ENCODE assay signal across 8 mouse cellular contexts in the genomic region with DNA sequence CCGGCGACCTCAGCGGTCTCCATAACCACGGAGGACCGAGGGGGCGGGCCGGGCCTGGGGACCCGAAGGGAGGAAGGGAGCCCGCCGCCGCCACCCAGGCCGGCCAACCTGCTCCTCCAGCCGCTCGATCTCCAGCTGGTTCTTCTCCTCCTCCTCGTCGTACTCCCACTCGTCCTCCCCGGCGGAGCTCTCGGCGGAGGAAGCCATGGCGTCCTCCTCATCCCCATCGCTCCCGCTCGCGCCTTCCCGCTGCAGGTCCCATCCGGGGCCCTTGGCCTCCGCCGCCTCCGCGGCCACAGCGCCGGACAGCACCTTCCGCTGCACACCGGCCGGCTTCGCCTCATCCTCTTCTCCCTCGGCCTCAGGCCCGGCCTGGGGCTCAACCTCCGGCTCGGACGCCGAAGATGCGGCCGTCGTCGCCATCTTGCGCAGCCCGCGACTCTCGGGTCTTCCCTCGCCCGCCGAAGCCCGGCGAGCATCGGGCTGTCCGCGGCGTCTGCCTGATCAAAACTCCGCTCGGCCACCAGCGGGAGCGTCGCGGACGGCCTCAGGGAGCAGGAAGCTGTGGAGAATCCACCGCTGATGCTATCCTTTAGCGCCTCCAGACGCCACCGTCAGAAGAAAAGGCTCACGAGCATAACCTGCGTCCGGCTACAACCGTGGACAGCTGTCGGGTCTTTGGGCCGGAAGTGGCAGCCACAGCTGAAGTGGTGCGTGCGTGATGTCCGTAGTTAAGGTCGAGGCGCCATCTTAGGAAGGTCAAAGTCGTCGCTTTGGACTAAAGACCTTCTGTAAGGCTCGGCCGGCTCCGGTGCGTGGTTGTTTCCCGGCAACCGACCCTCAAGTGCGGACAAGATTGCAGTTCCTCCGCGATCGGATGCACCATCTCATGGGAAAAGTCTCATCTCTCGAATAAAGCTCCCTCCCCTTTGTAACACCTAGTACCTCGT. TPM values are rescaled to one million over a fixed set of nuclear protein-coding genes. Genes with fewer than 3 reads are reported as not detected.
DNase-seq lines count a peak whose midpoint lies in the region; ATAC-seq and TF ChIP-seq lines count a peak whose summit lies in the region.

No protein-coding gene starts in this region.

- peak overlapping the region; percentile 96 for H3K9ac ChIP-seq in forebrain, embryonic 13.5 days
- H3K9ac ChIP-seq in liver, postnatal 0 days (replicated peaks), result peak overlapping the region; percentile 93
- H3K9ac ChIP-seq in neural tube, embryonic 14.5 days (replicated peaks; ENCODE audit: low read depth, low read length), result peak overlapping the region; percentile 93

- WGBS in forebrain, embryonic 13.5 days, result under 1% methylated on average over 93 of the region's 97 CpGs
- under 1% methylated on average over 95 of the region's 97 CpGs for WGBS in large intestine, adult 2 months
- WGBS in liver, postnatal 0 days (ENCODE audit: insufficient replicate concordance), result under 1% methylated on average over 93 of the region's 97 CpGs
- under 1% methylated on average over 88 of the region's 97 CpGs for WGBS in neural tube, embryonic 14.5 days

- TF ChIP-seq CTCF in liver, postnatal 0 days (IDR thresholded peaks at IDR 0.05; ENCODE audit: low read depth), result no peak

- H3K36me3 ChIP-seq in forebrain, embryonic 13.5 days (ENCODE audit: poor library complexity, severe bottlenecking), result peaks cover 50% of the 10 kb centered on the region
- H3K36me3 ChIP-seq in liver, postnatal 0 days (replicated peaks; ENCODE audit: insufficient read depth, low read length), result peaks cover 25% of the 10 kb centered on the region
- peaks cover 15% of the 10 kb centered on the region for H3K36me3 ChIP-seq in neural tube, embryonic 14.5 days (ENCODE audit: control insufficient read depth, insufficient read depth, low read length)

- H3K9me3 ChIP-seq in forebrain, embryonic 13.5 days (replicated peaks), result no peaks in the 10 kb centered on the region
- no peaks in the 10 kb centered on the region for H3K9me3 ChIP-seq in liver, postnatal 0 days (ENCODE audit: low read length)
- H3K9me3 ChIP-seq in neural tube, embryonic 14.5 days (ENCODE audit: control insufficient read depth, low read length), result no peaks in the 10 kb centered on the region

- peak; percentile 89 for DNase-seq in ES-CJ7 (ENCODE audit: low read depth, low spot score)
- DNase-seq in heart, postnatal 10 days, result peak; percentile 90 to 91
- DNase-seq in large intestine, adult 2 months (ENCODE audit: low read depth, low spot score), result peak; percentile 60
- DNase-seq in liver, postnatal 0 days, result peak; percentile 87
- peak; percentile 86 for DNase-seq in testis, postnatal 10 days (ENCODE audit: low spot score)

- intact Hi-C loops in heart, postnatal 10 days (cut with DNase I), result loop anchor here (2.0 to 5.0 kb wide), 3 partner anchors 73 to 183 kb away; no protein-coding TSS in a partner anchor

- H3K27me3 ChIP-seq in forebrain, embryonic 13.5 days, result no peaks in the 10 kb centered on the region
- H3K27me3 ChIP-seq in liver, postnatal 0 days (ENCODE audit: insufficient read depth, low read length), result no peaks in the 10 kb centered on the region
- no peaks in the 10 kb centered on the region for H3K27me3 ChIP-seq in neural tube, embryonic 14.5 days (ENCODE audit: control insufficient read depth, insufficient read depth, low read length)

- H3K4me3 ChIP-seq in forebrain, embryonic 13.5 days, result peak overlapping the region; percentile 100
- peak overlapping the region; percentile 88 for H3K4me3 ChIP-seq in liver, postnatal 0 days (ENCODE audit: low read depth, low read length)
- H3K4me3 ChIP-seq in neural tube, embryonic 14.5 days (ENCODE audit: low read depth, low read length), result peak overlapping the region; percentile 98

- ATAC-seq in cerebellum, adult (ENCODE audit: insufficient number of reproducible peaks, low FRiP score, low TSS enrichment), result peak; percentile 65; the same call in 1 of the 2 replicates
- peak; percentile 79 for ATAC-seq in forebrain, embryonic 13.5 days
- peak; percentile 82 for ATAC-seq in liver, postnatal 0 days
- ATAC-seq in neural tube, embryonic 14.5 days (ENCODE audit: low read depth), result peak; percentile 84

- peak overlapping the region; percentile 98 for H3K4me2 ChIP-seq in forebrain, embryonic 13.5 days
- H3K4me2 ChIP-seq in liver, postnatal 0 days (ENCODE audit: low read depth, low read length), result peak overlapping the region; percentile 97
- peak overlapping the region; percentile 85 for H3K4me2 ChIP-seq in neural tube, embryonic 14.5 days (ENCODE audit: low read depth, low read length)

- H3K27ac ChIP-seq in forebrain, embryonic 13.5 days, result peak overlapping the region; percentile 98
- peak overlapping the region; percentile 92 for H3K27ac ChIP-seq in liver, postnatal 0 days (ENCODE audit: low read depth)
- H3K27ac ChIP-seq in neural tube, embryonic 14.5 days (ENCODE audit: low read depth, low read length), result peak overlapping the region; percentile 99

- peaks cover 36% of the 10 kb centered on the region for H3K4me1 ChIP-seq in forebrain, embryonic 13.5 days
- peaks cover 29% of the 10 kb centered on the region for H3K4me1 ChIP-seq in liver, postnatal 0 days (ENCODE audit: insufficient read depth)
- H3K4me1 ChIP-seq in neural tube, embryonic 14.5 days (ENCODE audit: control insufficient read depth, insufficient read depth, low read length), result peaks cover 22% of the 10 kb centered on the region; the same call in 1 of the 2 replicates

- peak; percentile 90 for TF ChIP-seq EP300 in liver, postnatal 0 days (IDR thresholded peaks at IDR 0.05; ENCODE audit: low read depth)

RNA-seq across cellular contexts. Expression of gene Sart3, which starts 0.8 kb away (rescaled TPM):
- 57.2 and 59.9 TPM in 2 replicates for polyA plus RNA-seq in forebrain, embryonic 13.5 days (2015; fragmentation: Nextera tagmentation; extraction: Ambion mirVana)
- total RNA-seq in heart, postnatal 10 days (2021), result 10 to 100 TPM; 19.6 to 20.5 TPM
- 14.6 and 20.7 TPM in 2 replicates for polyA plus RNA-seq in large intestine, adult 2 months (2012; rRNA removed)
- 6.9 and 7.9 TPM in 2 replicates for polyA plus RNA-seq in liver, postnatal 0 days (2015; fragmentation: Nextera tagmentation; extraction: Ambion mirVana)
- 33.7 and 37.1 TPM in 2 replicates for polyA plus RNA-seq in neural tube, embryonic 14.5 days (2014; fragmentation: Nextera tagmentation; extraction: Ambion mirVana)

RNA-seq across cellular contexts. Expression of gene Iscu, which starts 1.1 kb away (rescaled TPM):
- 97.3 and 104 TPM in 2 replicates for polyA plus RNA-seq in forebrain, embryonic 13.5 days (2015; fragmentation: Nextera tagmentation; extraction: Ambion mirVana)
- 100 to 1,000 TPM; 122 to 123 TPM for total RNA-seq in heart, postnatal 10 days (2021)
- polyA plus RNA-seq in large intestine, adult 2 months (2012; rRNA removed), result 79.0 and 86.3 TPM in 2 replicates
- polyA plus RNA-seq in liver, postnatal 0 days (2015; fragmentation: Nextera tagmentation; extraction: Ambion mirVana), result 109 TPM in 2 replicates
- polyA plus RNA-seq in neural tube, embryonic 14.5 days (2014; fragmentation: Nextera tagmentation; extraction: Ambion mirVana), result 79.5 and 91.3 TPM in 2 replicates

RNA-seq across cellular contexts. Expression of gene Tmem119, which starts 28.8 kb away (rescaled TPM):
- polyA plus RNA-seq in forebrain, embryonic 13.5 days (2015; fragmentation: Nextera tagmentation; extraction: Ambion mirVana), result 3.4 and 4.4 TPM in 2 replicates
- 10 to 100 TPM; 14.6 to 18.5 TPM for total RNA-seq in heart, postnatal 10 days (2021)
- 14.4 and 14.5 TPM in 2 replicates for polyA plus RNA-seq in large intestine, adult 2 months (2012; rRNA removed)
- 3.2 and 3.4 TPM in 2 replicates for polyA plus RNA-seq in liver, postnatal 0 days (2015; fragmentation: Nextera tagmentation; extraction: Ambion mirVana)
- polyA plus RNA-seq in neural tube, embryonic 14.5 days (2014; fragmentation: Nextera tagmentation; extraction: Ambion mirVana), result 0.99 and 5.2 TPM in 2 replicates

RNA-seq across cellular contexts. Expression of gene Ficd, which starts 35.9 kb away (rescaled TPM):
- polyA plus RNA-seq in forebrain, embryonic 13.5 days (2015; fragmentation: Nextera tagmentation; extraction: Ambion mirVana), result 5.6 and 5.8 TPM in 2 replicates
- total RNA-seq in heart, postnatal 10 days (2021), result 1 to 10 TPM; 5.4 to 5.8 TPM
- 4.3 and 5.8 TPM in 2 replicates for polyA plus RNA-seq in large intestine, adult 2 months (2012; rRNA removed)
- 2.6 and 2.8 TPM in 2 replicates for polyA plus RNA-seq in liver, postnatal 0 days (2015; fragmentation: Nextera tagmentation; extraction: Ambion mirVana)
- 6.3 and 7.3 TPM in 2 replicates for polyA plus RNA-seq in neural tube, embryonic 14.5 days (2014; fragmentation: Nextera tagmentation; extraction: Ambion mirVana)

RNA-seq across cellular contexts. Expression of gene 1700069L16Rik, which starts 46.9 kb away (rescaled TPM):
- not detected in 2 replicates for polyA plus RNA-seq in forebrain, embryonic 13.5 days (2015; fragmentation: Nextera tagmentation; extraction: Ambion mirVana)
- total RNA-seq in heart, postnatal 10 days (2021), result not detected
- not detected in 2 replicates for polyA plus RNA-seq in large intestine, adult 2 months (2012; rRNA removed)
- not detected in 2 replicates for polyA plus RNA-seq in liver, postnatal 0 days (2015; fragmentation: Nextera tagmentation; extraction: Ambion mirVana)
- not detected in 2 replicates for polyA plus RNA-seq in neural tube, embryonic 14.5 days (2014; fragmentation: Nextera tagmentation; extraction: Ambion mirVana)

Comparison
In these comparisons a context has a peak if more than half of its experiments do, and no peak if none do; other contexts are left out.
1. Peak in every context shown above with its lines: DNase-seq, ATAC-seq, H3K4me3 ChIP-seq and H3K27ac ChIP-seq.